Mouse (Mus musculus) spleen, adult 2 months (tissue): ENCODE results near the gene Gm609.

Source experiments
- CTCF ChIP-seq: fragments of 200-500 bp; IDR thresholded peaks from 2 replicates; pipeline ENCODE4 v1.5.1; 2011; ENCODE audit warnings: mild to moderate bottlenecking, inconsistent platforms; ENCODE audit not compliant: insufficient read depth, insufficient read length, insufficient replicate concordance; ENCODE audit errors: extremely low read depth
- POLR2A ChIP-seq: fragments of 200-500 bp; IDR thresholded peaks from 2 replicates; pipeline ENCODE4 v1.6.1; 2011; ENCODE audit warnings: low read depth, low read length, inconsistent platforms

DNA sequence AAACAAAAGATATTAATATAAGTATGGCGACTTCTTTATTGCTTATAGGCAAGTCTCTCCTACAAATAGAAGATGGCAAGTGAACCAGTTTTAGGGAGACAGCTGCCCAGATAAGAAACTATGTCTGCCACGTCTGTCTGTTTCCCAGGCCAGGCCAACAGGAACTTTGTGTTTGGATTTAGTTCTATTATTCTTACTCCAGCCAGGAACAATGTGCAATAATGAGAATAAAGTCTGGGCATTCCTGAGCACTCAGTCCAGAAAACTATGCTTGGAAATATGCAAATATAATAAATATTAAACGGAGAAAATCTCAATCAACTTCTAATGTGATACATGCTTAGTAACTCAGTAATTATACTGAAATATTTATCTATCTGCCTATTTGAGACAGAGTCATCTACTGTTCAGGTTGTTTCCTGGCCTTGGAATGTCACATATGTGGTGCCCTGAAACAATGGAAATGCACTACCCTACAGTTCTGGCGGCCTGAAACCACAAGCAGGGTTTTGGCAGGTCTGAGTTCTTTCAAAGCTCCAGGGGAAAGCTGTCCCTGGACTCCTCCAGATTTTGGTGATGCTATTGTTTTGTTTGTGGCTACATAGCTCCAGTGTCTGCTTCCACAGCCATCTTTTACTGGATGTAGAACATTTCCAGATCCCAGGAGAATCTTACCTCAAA, 123.3 kb downstream of the Gm609 start:
- TF ChIP-seq POLR2A: no peak
- no peak for TF ChIP-seq CTCF
